Comparison of ENCODE assay signal across 20 mouse cellular contexts in the genomic region with DNA sequence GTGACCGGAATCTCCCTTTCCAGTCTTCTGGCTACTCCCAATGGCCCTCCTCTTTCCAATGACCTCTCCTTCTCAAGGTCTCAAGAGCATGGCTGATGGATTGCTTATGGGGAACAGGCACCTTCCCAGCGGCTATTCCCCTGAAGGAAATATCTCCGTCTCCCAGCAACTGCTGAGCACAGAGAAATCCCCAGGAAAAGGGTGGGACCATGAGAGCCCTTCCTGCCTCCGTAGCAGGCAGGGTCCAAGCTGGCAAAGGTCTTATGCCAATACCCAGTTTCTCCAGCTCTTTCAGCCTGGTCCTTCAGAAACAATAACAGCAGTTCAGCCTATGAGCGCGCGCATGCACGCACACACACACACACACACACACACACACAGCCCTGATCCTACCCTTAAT.
"Had no signal": no experiment of that assay in that cellular context is flagged by ENCODE, and none has a peak within 500 bp of the region (broad histone marks: within the 10 kb centered on the region; RNA-seq: fewer than 3 reads in every experiment).

No protein-coding gene starts in this region.

- H3K9ac ChIP-seq: limb, embryonic 12.5 days; limb, embryonic 15.5 days; liver, embryonic 14.5 days; liver, postnatal 0 days; lung, embryonic 15.5 days; midbrain, embryonic 13.5 days; neural tube, embryonic 13.5 days had no signal

- H3K4me3 ChIP-seq: limb, embryonic 12.5 days; limb, embryonic 15.5 days; lung, embryonic 15.5 days; megakaryocyte, embryonic 14.5 days; midbrain, embryonic 10.5 days; midbrain, embryonic 13.5 days; myocyte; neural tube, embryonic 13.5 days had no signal

- DNase-seq: kidney, adult 18-20 months; kidney, postnatal 4 days; left cerebral cortex, postnatal 4 days; liver, postnatal 0 days; retina, postnatal 1 day; thymus, adult 18-20 months; thymus, postnatal 36 days had no signal

- H3K27me3 ChIP-seq: limb, embryonic 12.5 days; limb, embryonic 15.5 days; lung, embryonic 15.5 days; megakaryocyte, embryonic 14.5 days; midbrain, embryonic 13.5 days; neural tube, embryonic 13.5 days had no signal

- ATAC-seq: intestine, embryonic 16.5 days; liver, postnatal 0 days; midbrain, embryonic 13.5 days; midbrain, embryonic 16.5 days had no signal

- H3K9me3 ChIP-seq: limb, embryonic 12.5 days; limb, embryonic 15.5 days; lung, embryonic 15.5 days; midbrain, embryonic 10.5 days; midbrain, embryonic 13.5 days; neural tube, embryonic 13.5 days had no signal

- H3K4me2 ChIP-seq: limb, embryonic 12.5 days; limb, embryonic 15.5 days; liver, embryonic 11.5 days; lung, embryonic 15.5 days; midbrain, embryonic 13.5 days; neural tube, embryonic 13.5 days had no signal

- H3K27ac ChIP-seq: kidney, postnatal 0 days; limb, embryonic 12.5 days; limb, embryonic 15.5 days; liver, embryonic 14.5 days; lung, embryonic 15.5 days; midbrain, embryonic 10.5 days; midbrain, embryonic 13.5 days; neural tube, embryonic 13.5 days had no signal

- H3K4me1 ChIP-seq: limb, embryonic 12.5 days; limb, embryonic 15.5 days; lung, embryonic 15.5 days; megakaryocyte, embryonic 14.5 days; midbrain, embryonic 10.5 days; midbrain, embryonic 13.5 days; neural tube, embryonic 13.5 days had no signal
